Mouse (Mus musculus) CH12.LX (cell line): ENCODE data around the gene Paqr5. TPM values are rescaled to one million over a fixed set of nuclear protein-coding genes. Genes with fewer than 3 reads are reported as not detected.

ENCODE experiments used
- DNase-seq: peaks from one replicate; pipeline ENCODE4 v3.0.0-alpha.2; 2013; ENCODE audit errors: extremely low read depth
- H3K27ac ChIP-seq: 2 replicates; pipeline ENCODE4 v1.5.1; 2012; ENCODE audit warnings: low read depth, mild to moderate bottlenecking, control low read depth, moderate library complexity; ENCODE audit not compliant: insufficient read depth
- H3K27me3 ChIP-seq: replicated peaks from 2 replicates; pipeline ENCODE3; 2012; ENCODE audit warnings: inconsistent platforms
- H3K36me3 ChIP-seq, 2 experiments: replicated peaks in 1 of 2; 2 replicates each; pipeline versions ENCODE3 to v1.6.1; 2012; ENCODE audit warnings: inconsistent platforms in 1 of 2, low read length in 1 of 2, mild to moderate bottlenecking in 1 of 2, mixed read lengths in 1 of 2, moderate library complexity in 1 of 2; ENCODE audit not compliant: control insufficient read depth in 1 of 2, insufficient read depth in 1 of 2
- H3K4me1 ChIP-seq, 2 experiments: 2 replicates each; pipeline ENCODE4 v1.6.1; 2012; ENCODE audit warnings: inconsistent platforms in 1 of 2, moderate library complexity in 1 of 2; ENCODE audit not compliant: insufficient read depth in 2 of 2, control insufficient read depth in 1 of 2
- H3K4me2 ChIP-seq: 2 replicates; pipeline ENCODE4 v1.6.1; 2012; ENCODE audit warnings: low read depth, mild to moderate bottlenecking, control low read depth; ENCODE audit not compliant: poor library complexity, insufficient read depth, severe bottlenecking
- H3K4me3 ChIP-seq, 3 experiments: fragments of 150-350 bp in 1 of 3; sonication (generic) in 1 of 3; replicated peaks in 1 of 3; 2 replicates each; pipeline versions ENCODE3 to v1.5.1; 2011 to 2012; ENCODE audit warnings: low read depth in 2 of 3, low read length in 2 of 3, mild to moderate bottlenecking in 2 of 3, moderate library complexity in 2 of 3, control low read depth in 1 of 3, improper control_type of control experiment in 1 of 3, inconsistent platforms in 1 of 3, mixed read lengths in 1 of 3; ENCODE audit not compliant: poor library complexity in 1 of 3
- H3K79me2 ChIP-seq: replicated peaks from 2 replicates; pipeline ENCODE4 v1.6.1; 2012; ENCODE audit warnings: mild to moderate bottlenecking, moderate library complexity; ENCODE audit not compliant: control insufficient read depth, poor library complexity, insufficient read depth, severe bottlenecking; ENCODE audit errors: extremely low read depth
- H3K9ac ChIP-seq: 2 replicates; pipeline ENCODE4 v1.6.1; 2012; ENCODE audit warnings: low read depth, mild to moderate bottlenecking, control low read depth, moderate library complexity; ENCODE audit not compliant: insufficient read depth
- H3K9me3 ChIP-seq: replicated peaks from 2 replicates; pipeline ENCODE3; 2012; ENCODE audit warnings: low read length, inconsistent platforms, mixed read lengths
- CHD2 ChIP-seq: IDR thresholded peaks from 2 replicates; pipeline ENCODE4 v1.6.1; 2011; ENCODE audit warnings: low read length, improper control_type of control experiment
- CTCF ChIP-seq, 2 experiments: IDR thresholded peaks in 1 of 2; conservative IDR thresholded peaks in 1 of 2; 2 replicates each; pipeline ENCODE4 v1.5.1; 2011 to 2012; ENCODE audit warnings: low read depth in 2 of 2, low read length in 2 of 2, improper control_type of control experiment in 1 of 2, inconsistent platforms in 1 of 2, mild to moderate bottlenecking in 1 of 2, moderate library complexity in 1 of 2
- E2F4 ChIP-seq: IDR thresholded peaks from 2 replicates; pipeline ENCODE4 v1.6.1; 2011; ENCODE audit warnings: low read depth, low read length, improper control_type of control experiment; ENCODE audit not compliant: insufficient replicate concordance
- ELF1 ChIP-seq: IDR thresholded peaks from 2 replicates; pipeline ENCODE4 v1.6.1; 2014; ENCODE audit warnings: low read depth, mild to moderate bottlenecking, inconsistent platforms, low read length, improper control_type of control experiment
- HCFC1 ChIP-seq: IDR thresholded peaks from 2 replicates; pipeline ENCODE4 v1.6.1; 2012; ENCODE audit warnings: low read depth, mild to moderate bottlenecking, inconsistent platforms, low read length, improper control_type of control experiment
- IRF4 ChIP-seq: IDR thresholded peaks from 2 replicates; pipeline ENCODE4 v1.6.1; 2014; ENCODE audit warnings: low read depth, mild to moderate bottlenecking, inconsistent platforms, low read length, improper control_type of control experiment
- MAX ChIP-seq: IDR thresholded peaks from 2 replicates; pipeline ENCODE4 v1.6.1; 2011; ENCODE audit warnings: low read length, improper control_type of control experiment
- MAZ ChIP-seq: IDR thresholded peaks from 2 replicates; pipeline ENCODE4 v1.6.1; 2012; ENCODE audit warnings: low read depth, mild to moderate bottlenecking, inconsistent platforms, low read length, improper control_type of control experiment, moderate library complexity
- MEF2A ChIP-seq: IDR thresholded peaks from 2 replicates; pipeline ENCODE4 v1.6.1; 2014; ENCODE audit warnings: low read depth, mild to moderate bottlenecking, inconsistent platforms, low read length, improper control_type of control experiment, borderline replicate concordance
- MYC ChIP-seq: IDR thresholded peaks from 2 replicates; pipeline ENCODE4 v1.6.1; 2011; ENCODE audit warnings: low read depth, mild to moderate bottlenecking, improper control_type of control experiment, low read length
- POLR2A ChIP-seq: IDR thresholded peaks from 2 replicates; pipeline ENCODE4 v1.6.1; 2011; ENCODE audit warnings: low read depth, mild to moderate bottlenecking, improper control_type of control experiment, low read length
- POLR2AphosphoS2 ChIP-seq: IDR thresholded peaks from 2 replicates; pipeline ENCODE4 v1.6.1; 2011; ENCODE audit warnings: low read depth, low read length, improper control_type of control experiment
- RAD21 ChIP-seq: IDR thresholded peaks from 2 replicates; pipeline ENCODE4 v1.6.1; 2011; ENCODE audit warnings: low read depth, mild to moderate bottlenecking, low read length, improper control_type of control experiment, moderate library complexity
- TCF12 ChIP-seq: IDR thresholded peaks from 2 replicates; pipeline ENCODE4 v1.6.1; 2014; ENCODE audit warnings: low read depth, mild to moderate bottlenecking, inconsistent platforms, low read length, improper control_type of control experiment
- USF1 ChIP-seq: IDR thresholded peaks from 2 replicates; pipeline ENCODE4 v1.6.1; 2014; ENCODE audit warnings: low read depth, mild to moderate bottlenecking, inconsistent platforms, low read length, improper control_type of control experiment
- ZKSCAN1 ChIP-seq: IDR thresholded peaks from 2 replicates; pipeline ENCODE4 v1.6.1; 2012; ENCODE audit warnings: low read depth, inconsistent platforms, low read length, improper control_type of control experiment, borderline replicate concordance
- ZNF384 ChIP-seq: IDR thresholded peaks from 2 replicates; pipeline ENCODE4 v1.6.1; 2012; ENCODE audit warnings: low read depth, low read length, improper control_type of control experiment, inconsistent platforms
- dilution Hi-C: fragments of 300-500 bp; cut with MboI; formaldehyde crosslinking; loops from 2 replicates; pipeline ENCODE4 v1.14.3; 2020; ENCODE audit warnings: low sequenced_read_pairs; ENCODE audit not compliant: extremely low pct_unique_long_range_greater_than_20kb, extremely low pct_ligation_motif_present
- in situ Hi-C: fragments of 300-500 bp; cut with MboI; formaldehyde crosslinking; loops from 3 replicates; pipeline ENCODE4 v1.14.3; 2019; ENCODE audit warnings: low sequenced_read_pairs, low pct_ligation_motif_present, low pct_unique_long_range_greater_than_20kb, mixed read lengths
- polyA plus RNA-seq: library from polyadenylated mRNA; unstranded; fragments of >175 nt; gene quantifications from 2 replicates; pipeline ENCODE4 v1.2.1, GENCODE M21; 2012; ENCODE audit warnings: low read depth; ENCODE audit not compliant: insufficient read length
- total RNA-seq, 2 experiments: library from RNA; depleted of rRNA; stranded (reverse); fragments of 300-350 nt in 1 of 2; fragments of >200 nt in 1 of 2; gene quantifications; 2 replicates each; pipeline ENCODE4 v1.2.3; 2012 to 2014

The Paqr5 gene
- total and polyA plus RNA-seq, 3 experiments: 0.38 to 0.43 (median 0.39) TPM

GRCm38 (mm10) chr9:61916986-61917385 lies 109.7 kb downstream of the Paqr5 start:
- Histone ChIP-seq H3K9ac (no peak overlapping the region), H3K27ac (no peak overlapping the region), H3K27me3 (no peaks in the 10 kb centered on the region), H3K4me1 (peaks cover 2 to 31% of the 10 kb centered on the region in 2 experiments; a peak in 2 of 4 replicates), H3K4me2 (no peak overlapping the region), H3K79me2 (peaks cover 10% of the 10 kb centered on the region), H3K4me3 (no peak overlapping the region), H3K9me3 (no peaks in the 10 kb centered on the region), H3K36me3 (peaks cover 52 to 78% of the 10 kb centered on the region in 2 experiments)
- in situ Hi-C loops (no loop called here), dilution Hi-C loops (no loop called here)
- TF ChIP-seq POLR2A (no peak), RAD21 (no peak), MYC (no peak), MEF2A (no peak), TCF12 (no peak), E2F4 (no peak), MAX (no peak), ZNF384 (no peak), ELF1 (no peak), ZKSCAN1 (no peak)
- no peak for DNase-seq

DNA sequence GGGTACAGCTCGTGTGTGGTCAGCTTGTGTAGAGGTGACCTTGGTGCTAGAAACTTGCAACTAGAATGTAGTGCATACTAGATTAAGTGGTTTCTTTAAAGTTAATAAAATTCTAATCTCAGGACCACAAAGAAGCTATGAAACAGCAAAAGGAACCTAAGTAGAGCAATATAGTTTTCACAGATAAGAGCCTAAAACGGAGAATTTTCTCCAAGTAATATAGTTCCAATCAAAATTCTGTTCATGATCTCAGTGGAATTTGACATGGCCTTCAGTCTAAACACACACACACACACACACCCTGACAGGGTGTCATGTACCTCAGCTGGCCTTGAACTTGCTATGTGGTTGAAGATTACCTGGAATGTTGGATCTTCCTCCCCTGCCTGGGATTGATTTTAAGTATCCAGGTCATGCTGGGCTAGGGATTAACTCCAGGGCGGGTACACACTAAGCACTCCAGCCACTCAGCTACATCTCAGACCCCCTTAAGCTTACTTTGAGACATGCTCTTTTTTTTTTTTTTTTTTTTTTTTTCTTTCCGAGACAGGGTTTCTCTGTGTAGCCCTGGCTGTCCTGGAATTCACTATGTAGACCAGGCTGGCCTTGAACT lies 111.2 kb downstream of the Paqr5 start:
- Histone ChIP-seq H3K4me2 (peak overlapping the region; percentile 63; the same call in 1 of the 2 replicates), H3K9ac (peak overlapping the region; percentile 87; the same call in 1 of the 2 replicates), H3K9me3 (no peaks in the 10 kb centered on the region), H3K27ac (no peak overlapping the region), H3K79me2 (peaks cover 10% of the 10 kb centered on the region), H3K4me1 (peaks cover 7 to 38% of the 10 kb centered on the region in 2 experiments; a peak in 3 of 4 replicates), H3K27me3 (no peaks in the 10 kb centered on the region), H3K36me3 (peaks cover 58 to 78% of the 10 kb centered on the region in 2 experiments), H3K4me3 (peak overlapping the region in 1 of 3 experiments; percentile 95)
- in situ Hi-C loops: no loop called here
- dilution Hi-C loops: no loop called here
- DNase-seq: no peak
- TF ChIP-seq CTCF (conservative IDR thresholded peaks at IDR 0.05 in 1 of 2, IDR thresholded peaks at IDR 0.05 in 1 of 2; ENCODE audit: low read depth in 2 of 2, low read length in 2 of 2) (no peak), CHD2 (no peak), ZNF384 (peak; percentile 48; the same call in 1 of the 2 replicates), USF1 (no peak), POLR2AphosphoS2 (peak; percentile 56; the same call in 1 of the 2 replicates), MAZ (no peak), IRF4 (no peak), HCFC1 (no peak), RAD21 (no peak)
